Mouse (Mus musculus) small intestine, adult 2 months (tissue): ENCODE data around the gene Cd163. TPM values are rescaled to one million over a fixed set of nuclear protein-coding genes. Genes with fewer than 3 reads are reported as not detected.

Source experiments
- H3K27ac ChIP-seq: fragments of 200-500 bp; 2 replicates; pipeline ENCODE4 v1.5.1; 2012; ENCODE audit warnings: low read depth, low read length, control low read depth, inconsistent platforms; ENCODE audit not compliant: insufficient read depth
- H3K27me3 ChIP-seq: fragments of 200-500 bp; 2 replicates; pipeline ENCODE4 v1.6.1; 2012; ENCODE audit warnings: mild to moderate bottlenecking, moderate library complexity, low read length, inconsistent platforms; ENCODE audit not compliant: control insufficient read depth, insufficient read depth
- H3K36me3 ChIP-seq: fragments of 200-500 bp; 2 replicates; pipeline ENCODE4 v1.6.1; 2012; ENCODE audit warnings: mild to moderate bottlenecking, low read length, control low read depth, inconsistent platforms; ENCODE audit not compliant: control insufficient read depth, insufficient read depth
- H3K4me1 ChIP-seq: fragments of 200-500 bp; 2 replicates; pipeline ENCODE4 v1.6.1; 2012; ENCODE audit warnings: low read length, inconsistent platforms, mixed read lengths; ENCODE audit not compliant: control insufficient read depth, insufficient read depth, insufficient read length
- H3K4me3 ChIP-seq: fragments of 200-500 bp; 2 replicates; pipeline ENCODE4 v1.5.1; 2012; ENCODE audit warnings: low read depth, mild to moderate bottlenecking, control low read depth, inconsistent platforms, low read length, moderate library complexity
- CTCF ChIP-seq: fragments of 200-500 bp; IDR thresholded peaks from 2 replicates; pipeline ENCODE4 v1.5.1; 2012; ENCODE audit warnings: low read depth, mild to moderate bottlenecking, control low read depth, inconsistent platforms, low read length, moderate library complexity, mixed read lengths; ENCODE audit not compliant: insufficient replicate concordance, insufficient read length; ENCODE audit errors: extremely low read depth
- POLR2A ChIP-seq: fragments of 200-500 bp; IDR thresholded peaks from 2 replicates; pipeline ENCODE4 v1.6.1; 2012; ENCODE audit warnings: low read depth, mild to moderate bottlenecking, control low read depth, inconsistent platforms, low read length, moderate library complexity
- whole genome bisulfite sequencing: fragments of 180-500 bp; shearing (Covaris S2); methylation state at CpG from one replicate; pipeline ENCODE4 v1.1.7; 2018; 5-methylcytosine and 5-hydroxymethylcytosine counted together
- polyA plus RNA-seq: library from polyadenylated mRNA; depleted of rRNA; stranded (reverse); fragments of >200 nt; gene quantifications from 2 replicates; pipeline ENCODE4 v1.2.3, GENCODE M21; 2012; rRNA removed

Cd163 gene
- 0.06 and 0.39 TPM in 2 replicates for polyA plus RNA-seq

GRCm38 (mm10) chr6:124304356-124304755 is at the start of gene Cd163:
TSS of gene Cd163 (plus strand) at chr6:124304656.
- Histone ChIP-seq H3K4me1 (no peaks in the 10 kb centered on the region), H3K4me3 (no peak within 1 kb of the TSS), H3K36me3 (no peaks in the 10 kb centered on the region), H3K27ac (no peak within 1 kb of the TSS), H3K27me3 (no peaks in the 10 kb centered on the region)
- TF ChIP-seq CTCF (no peak), POLR2A (no peak)
- WGBS = 75% methylated on average over 4 of the region's 4 CpGs

GRCm38 (mm10) chr6:124255721-124256470 is 48.6 kb upstream of the Cd163 start:
- Histone ChIP-seq H3K4me1 (no peaks in the 10 kb centered on the region), H3K27me3 (no peaks in the 10 kb centered on the region), H3K27ac (no peak overlapping the region), H3K36me3 (no peaks in the 10 kb centered on the region), H3K4me3 (no peak overlapping the region)
- TF ChIP-seq POLR2A (no peak), CTCF (no peak)
- WGBS = 77% methylated on average over 6 of the region's 6 CpGs

GRCm38 (mm10) chr6:124260198-124260931 is 44.1 kb upstream of the Cd163 start:
- Histone ChIP-seq H3K4me3 (no peak overlapping the region), H3K4me1 (no peaks in the 10 kb centered on the region), H3K27me3 (no peaks in the 10 kb centered on the region), H3K36me3 (no peaks in the 10 kb centered on the region), H3K27ac (no peak overlapping the region)
- WGBS = 29% methylated on average over 10 of the region's 14 CpGs
- TF ChIP-seq CTCF = peak; percentile 69; the same call in 1 of the 2 replicates
- TF ChIP-seq POLR2A = no peak

GRCm38 (mm10) chr6:124262696-124263095 is 41.8 kb upstream of the Cd163 start:
- Histone ChIP-seq H3K27me3 (no peaks in the 10 kb centered on the region), H3K27ac (no peak overlapping the region), H3K4me3 (no peak overlapping the region), H3K36me3 (no peaks in the 10 kb centered on the region), H3K4me1 (no peaks in the 10 kb centered on the region)
- 3% methylated on average over 3 of the region's 3 CpGs for WGBS
- TF ChIP-seq CTCF (peak; percentile 81; the same call in 1 of the 2 replicates), POLR2A (no peak)

- no peaks in the 10 kb centered on the region for H3K27me3 ChIP-seq
- no peak overlapping the region for H3K4me3 ChIP-seq
- 70% methylated on average over 5 of the region's 5 CpGs for WGBS
- H3K4me1 ChIP-seq = no peaks in the 10 kb centered on the region
- H3K27ac ChIP-seq = no peak overlapping the region
- no peak for TF ChIP-seq CTCF
- no peak for TF ChIP-seq POLR2A
- H3K36me3 ChIP-seq = no peaks in the 10 kb centered on the region
Observed at GRCm38 (mm10) chr6:124273231-124273880, 31.1 kb upstream of the Cd163 start.

- 62% methylated on average over 5 of the region's 5 CpGs for WGBS
- TF ChIP-seq CTCF (no peak), POLR2A (no peak)
- H3K4me3 ChIP-seq = no peak overlapping the region
Observed at GRCm38 (mm10) chr6:124277641-124278040, 26.8 kb upstream of the Cd163 start.

GRCm38 (mm10) chr6:124278291-124278690 is 26.2 kb upstream of the Cd163 start:
- no peak overlapping the region for H3K4me3 ChIP-seq
- WGBS = 70% methylated on average over 5 of the region's 5 CpGs
- H3K36me3 ChIP-seq = no peaks in the 10 kb centered on the region
- H3K27me3 ChIP-seq = no peaks in the 10 kb centered on the region
- no peaks in the 10 kb centered on the region for H3K4me1 ChIP-seq
- TF ChIP-seq CTCF (no peak), POLR2A (no peak)
- no peak overlapping the region for H3K27ac ChIP-seq

More at GRCm38 (mm10) chr6:124277641-124278040, 26.8 kb upstream of the Cd163 start:
- Histone ChIP-seq H3K27me3 (no peaks in the 10 kb centered on the region), H3K36me3 (no peaks in the 10 kb centered on the region), H3K4me1 (no peaks in the 10 kb centered on the region), H3K27ac (no peak overlapping the region)
